Mouse (Mus musculus) CD4-positive, CD25-positive, alpha-beta regulatory T cell (primary cell): ENCODE measurements around the gene Mrps27. TPM values are rescaled to one million over a fixed set of nuclear protein-coding genes. Genes with fewer than 3 reads are reported as not detected.

Experiments
- polyA plus RNA-seq: library from polyadenylated mRNA; unstranded; fragments of 100-300 nt; shearing (Covaris generic); gene quantifications from one replicate; pipeline ENCODE4 v1.2.1, GENCODE M21; 2017

Gene Mrps27
- polyA plus RNA-seq: 27.7 TPM

GRCm38 (mm10) chr13:99344599-99345575 is at the start of gene Mrps27, which contains the start of gene Ptcd2:
Mrps27 (plus strand) TSS chr13:99344786.
Ptcd2 (minus strand) TSS chr13:99344705.

Other genes with a start within 250 kb of the Mrps27 start
- 0.08 TPM for gene Zfp366, start 160.0 kb upstream of the Mrps27 start, polyA plus RNA-seq
- gene Ptcd2, start 81 bp upstream of the Mrps27 start, polyA plus RNA-seq: 65.2 TPM
- 0.23 TPM for gene Map1b, start 171.8 kb downstream of the Mrps27 start, polyA plus RNA-seq